Mouse (Mus musculus): Measurements from ENCODE around the gene Mex3a.

The Mex3a gene

GRCm38 (mm10) chr3:88529204-88530000 is 2.8 kb upstream of the Mex3a start:
- no peak for DNase-seq

GRCm38 (mm10) chr3:88530082-88530864 is 1.9 kb upstream of the Mex3a start:
- no peak for DNase-seq

- peak; percentile 94 for DNase-seq
Measured at GRCm38 (mm10) chr3:88531348-88532298, 572 bp upstream of the Mex3a start.

- peak; percentile 61 for DNase-seq
Measured at GRCm38 (mm10) chr3:88532689-88533511, 705 bp downstream of the Mex3a start.

GRCm38 (mm10) chr3:88533706-88534105 is 1.5 kb downstream of the Mex3a start:
- no peak for DNase-seq

GRCm38 (mm10) chr3:88535005-88535404 is 2.8 kb downstream of the Mex3a start:
- DNase-seq, result no peak

GRCm38 (mm10) chr3:88535527-88535926 is 3.3 kb downstream of the Mex3a start:
- no peak for DNase-seq

GRCm38 (mm10) chr3:88536103-88536930 is 4.1 kb downstream of the Mex3a start:
- peak; percentile 55 for DNase-seq

- no peak for DNase-seq
Measured at GRCm38 (mm10) chr3:88537146-88537545, 5.0 kb downstream of the Mex3a start.

GRCm38 (mm10) chr3:88538271-88539145 is 6.3 kb downstream of the Mex3a start:
- DNase-seq, result peak; percentile 9

- DNase-seq, result no peak
Measured at GRCm38 (mm10) chr3:88539397-88539796, 7.2 kb downstream of the Mex3a start.

GRCm38 (mm10) chr3:88540085-88540484 is 7.9 kb downstream of the Mex3a start:
- peak; percentile 46 for DNase-seq

GRCm38 (mm10) chr3:88541622-88542401 is 9.6 kb downstream of the Mex3a start:
- peak; percentile 7 for DNase-seq

- peak; percentile 4 for DNase-seq
Measured at GRCm38 (mm10) chr3:88542486-88542885, 10.3 kb downstream of the Mex3a start.

GRCm38 (mm10) chr3:88543174-88543573 is 11.0 kb downstream of the Mex3a start:
- DNase-seq, result peak; percentile 10

GRCm38 (mm10) chr3:88543651-88544410 is 11.6 kb downstream of the Mex3a start:
- no peak for DNase-seq

GRCm38 (mm10) chr3:88544514-88544913 is 12.3 kb downstream of the Mex3a start:
- peak; percentile 50 for DNase-seq

GRCm38 (mm10) chr3:88544955-88545591 is 12.9 kb downstream of the Mex3a start:
- peak; percentile 16 for DNase-seq
